Mouse (Mus musculus) G1E (cell line): Measurements from ENCODE around the gene Urgcp. TPM values are rescaled to one million over a fixed set of nuclear protein-coding genes. Genes with fewer than 3 reads are reported as not detected.

Source experiments
- ATAC-seq: 2 replicates; pipeline ENCODE4 v1.8.0; 2016; ENCODE audit warnings: mild to moderate bottlenecking; ENCODE audit not compliant: insufficient number of reproducible peaks, poor library complexity, low FRiP score, severe bottlenecking; ENCODE audit errors: extremely low read depth
- DNase-seq: peaks from one replicate; pipeline ENCODE4 v3.0.0; 2012; ENCODE audit warnings: low spot score
- H3K27me3 ChIP-seq: 2 replicates; pipeline ENCODE4 v1.6.1; 2012; ENCODE audit warnings: mild to moderate bottlenecking, low read length, inconsistent platforms; ENCODE audit not compliant: insufficient read depth
- H3K36me3 ChIP-seq: replicated peaks from 2 replicates; pipeline ENCODE3; 2012; ENCODE audit warnings: mild to moderate bottlenecking, inconsistent platforms
- H3K4me1 ChIP-seq: 2 replicates; pipeline ENCODE4 v1.6.1; 2012; ENCODE audit warnings: low read depth, low read length, inconsistent platforms, mixed read lengths; ENCODE audit not compliant: insufficient read depth
- H3K4me3 ChIP-seq: 2 replicates; pipeline ENCODE4 v1.5.1; 2012; ENCODE audit warnings: low read depth, mild to moderate bottlenecking, inconsistent platforms, low read length, moderate library complexity, mixed read lengths
- H3K9me3 ChIP-seq: replicated peaks from 2 replicates; pipeline ENCODE4 v1.6.1; 2012; ENCODE audit warnings: inconsistent platforms
- CTCF ChIP-seq: IDR thresholded peaks from 2 replicates; pipeline ENCODE4 v1.5.1; 2012; ENCODE audit warnings: low read depth, low read length, inconsistent platforms, mixed read lengths
- GATA1 ChIP-seq: IDR thresholded peaks from 2 replicates; pipeline ENCODE4 v1.6.1; 2012; ENCODE audit warnings: borderline replicate concordance, low read length, inconsistent platforms, mixed read lengths
- GATA2 ChIP-seq: IDR thresholded peaks from 2 replicates; pipeline ENCODE4 v1.6.1; 2012; ENCODE audit warnings: low read depth, low read length, inconsistent platforms, borderline replicate concordance
- POLR2AphosphoS5 ChIP-seq: IDR thresholded peaks from 2 replicates; pipeline ENCODE4 v1.6.1; 2012; ENCODE audit warnings: low read depth, low read length, inconsistent platforms; ENCODE audit not compliant: insufficient replicate concordance
- TAL1 ChIP-seq: conservative IDR thresholded peaks from 2 replicates; pipeline ENCODE4 v1.6.1; 2012; ENCODE audit warnings: low read depth, low read length, inconsistent platforms, mixed read lengths
- polyA plus RNA-seq: library from polyadenylated mRNA; stranded (reverse); fragments of >175 nt; gene quantifications from 2 replicates; pipeline ENCODE4 v1.2.3, GENCODE M21; 2012
- total RNA-seq, 2 experiments: library from RNA; stranded (forward) in 1 of 2; stranded (reverse) in 1 of 2; fragments of 200-1000 nt in 1 of 2; fragments of >200 nt in 1 of 2; fragmentation: Nextera tagmentation in 1 of 2; gene quantifications; 2 replicates each; pipeline ENCODE4 v1.2.3; 2014 to 2017

The Urgcp gene
- total and polyA plus RNA-seq, 3 experiments = 6.8 to 8.9 (median 7.9) TPM

GRCm38 (mm10) chr11:5706874-5707529 is 55.2 kb downstream of the Urgcp start:
- Histone ChIP-seq H3K4me3 (peak overlapping the region; percentile 92), H3K36me3 (peaks cover 39% of the 10 kb centered on the region), H3K27me3 (no peaks in the 10 kb centered on the region), H3K9me3 (no peaks in the 10 kb centered on the region), H3K4me1 (peaks cover 27% of the 10 kb centered on the region)
- DNase-seq (peak; percentile 35), ATAC-seq (no peak)
- TF ChIP-seq TAL1 (no peak), GATA1 (no peak), GATA2 (no peak), CTCF (no peak), POLR2AphosphoS5 (no peak)

- no peaks in the 10 kb centered on the region for H3K27me3 ChIP-seq
- H3K4me3 ChIP-seq = peak overlapping the region; percentile 92; the same call in 1 of the 2 replicates
- no peak for ATAC-seq
- peaks cover 27% of the 10 kb centered on the region for H3K4me1 ChIP-seq
- no peak for DNase-seq
- H3K9me3 ChIP-seq = no peaks in the 10 kb centered on the region
- H3K36me3 ChIP-seq = peaks cover 36% of the 10 kb centered on the region
- TF ChIP-seq GATA2 (no peak), POLR2AphosphoS5 (no peak), CTCF (no peak), GATA1 (no peak), TAL1 (no peak)
Measured at GRCm38 (mm10) chr11:5705972-5706371, 56.2 kb downstream of the Urgcp start.

DNA sequence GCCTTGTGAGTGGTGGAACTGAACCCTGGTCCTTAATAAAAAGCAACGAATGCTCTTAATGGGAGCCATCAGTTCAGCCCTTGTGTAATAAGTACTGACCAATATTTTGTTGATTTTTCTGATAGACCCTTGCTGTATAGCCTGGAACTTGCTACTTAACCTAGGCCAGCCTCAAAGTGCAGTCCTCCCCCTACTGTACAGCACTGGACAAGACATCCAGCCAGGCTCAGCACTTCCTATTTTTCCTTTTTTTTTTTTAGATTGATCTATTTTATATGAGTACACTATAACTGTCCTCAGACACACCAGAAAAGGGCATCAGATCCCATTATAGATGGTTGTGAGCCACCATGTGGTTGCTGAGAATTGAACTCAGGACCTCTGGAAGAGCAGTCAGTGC is 58.8 kb downstream of the Urgcp start:
- Histone ChIP-seq H3K36me3 (peaks cover 36% of the 10 kb centered on the region), H3K27me3 (no peaks in the 10 kb centered on the region), H3K4me1 (peaks cover 25% of the 10 kb centered on the region), H3K9me3 (no peaks in the 10 kb centered on the region), H3K4me3 (no peak overlapping the region)
- DNase-seq = no peak
- ATAC-seq = no peak
- TF ChIP-seq POLR2AphosphoS5 (no peak), CTCF (no peak), TAL1 (no peak), GATA1 (no peak), GATA2 (no peak)

GRCm38 (mm10) chr11:5702957-5703332 is 59.2 kb downstream of the Urgcp start:
- Histone ChIP-seq H3K27me3 (no peaks in the 10 kb centered on the region), H3K9me3 (no peaks in the 10 kb centered on the region), H3K36me3 (peaks cover 36% of the 10 kb centered on the region), H3K4me1 (peaks cover 21% of the 10 kb centered on the region), H3K4me3 (no peak overlapping the region)
- DNase-seq (no peak), ATAC-seq (no peak)
- TF ChIP-seq GATA2 (no peak), CTCF (no peak), TAL1 (no peak), GATA1 (no peak), POLR2AphosphoS5 (no peak)

GRCm38 (mm10) chr11:5702271-5702956 is 59.8 kb downstream of the Urgcp start:
- TF ChIP-seq GATA1 (no peak), TAL1 (no peak), GATA2 (no peak), POLR2AphosphoS5 (no peak), CTCF (no peak)
- H3K9me3 ChIP-seq = no peaks in the 10 kb centered on the region
- ATAC-seq (no peak), DNase-seq (no peak)
- H3K4me1 ChIP-seq = peaks cover 21% of the 10 kb centered on the region
- no peak overlapping the region for H3K4me3 ChIP-seq
- H3K27me3 ChIP-seq = no peaks in the 10 kb centered on the region
- peaks cover 36% of the 10 kb centered on the region for H3K36me3 ChIP-seq

GRCm38 (mm10) chr11:5701821-5702220 is 60.4 kb downstream of the Urgcp start:
- H3K4me1 ChIP-seq = peaks cover 21% of the 10 kb centered on the region
- no peak overlapping the region for H3K4me3 ChIP-seq
- DNase-seq (no peak), ATAC-seq (no peak)
- H3K27me3 ChIP-seq = no peaks in the 10 kb centered on the region
- TF ChIP-seq GATA1 (no peak), TAL1 (no peak), GATA2 (no peak), POLR2AphosphoS5 (no peak), CTCF (no peak)
- no peaks in the 10 kb centered on the region for H3K9me3 ChIP-seq
- H3K36me3 ChIP-seq = peaks cover 36% of the 10 kb centered on the region
